In genomic region chr9:74960630-74961029, GRCm38 (mm10) we compare ENCODE assay signal across 15 mouse cellular contexts. TPM values are rescaled to one million over a fixed set of nuclear protein-coding genes. Genes with fewer than 3 reads are reported as not detected.
DNase-seq lines count a peak whose midpoint lies in the region; ATAC-seq lines count a peak whose summit lies in the region.
"Had no signal": no experiment of that assay in that cellular context is flagged by ENCODE, and none has a peak within 500 bp of the region (broad histone marks: within the 10 kb centered on the region; RNA-seq: fewer than 3 reads in every experiment).

No protein-coding gene starts in this region.

- 58% methylated on average over 6 of the region's 6 CpGs for WGBS in hindbrain, embryonic 10.5 days
- 49% methylated on average over 6 of the region's 6 CpGs for WGBS in hindbrain, embryonic 16.5 days
- WGBS in forebrain, embryonic 13.5 days, result 25% methylated on average over 6 of the region's 6 CpGs
- 38% methylated on average over 6 of the region's 6 CpGs for WGBS in hindbrain, embryonic 14.5 days
- WGBS in neural tube, embryonic 12.5 days, result 44% methylated on average over 6 of the region's 6 CpGs

- H3K27me3 ChIP-seq in hindbrain, embryonic 10.5 days (ENCODE audit: insufficient read depth, poor library complexity, severe bottlenecking), result no peaks in the 10 kb centered on the region
- no peaks in the 10 kb centered on the region for H3K27me3 ChIP-seq in hindbrain, embryonic 16.5 days (replicated peaks; ENCODE audit: control insufficient read depth, insufficient read depth, low read length)
- no peaks in the 10 kb centered on the region for H3K27me3 ChIP-seq in forebrain, embryonic 13.5 days
- no peaks in the 10 kb centered on the region for H3K27me3 ChIP-seq in hindbrain, embryonic 14.5 days (ENCODE audit: control insufficient read depth, insufficient read depth, low read length)
- no peaks in the 10 kb centered on the region for H3K27me3 ChIP-seq in neural tube, embryonic 12.5 days (replicated peaks)
- H3K27me3 ChIP-seq: intestine, embryonic 15.5 days had no signal

- no peak overlapping the region for H3K4me2 ChIP-seq in hindbrain, embryonic 16.5 days (ENCODE audit: low read length)
- peak overlapping the region; percentile 46 for H3K4me2 ChIP-seq in forebrain, embryonic 13.5 days
- no peak overlapping the region for H3K4me2 ChIP-seq in hindbrain, embryonic 14.5 days (replicated peaks)
- peak overlapping the region; percentile 31 for H3K4me2 ChIP-seq in neural tube, embryonic 12.5 days (replicated peaks)
- H3K4me2 ChIP-seq: intestine, embryonic 15.5 days; limb, embryonic 13.5 days had no signal

- H3K9ac ChIP-seq in hindbrain, embryonic 16.5 days (ENCODE audit: low read depth, low read length), result no peak overlapping the region
- H3K9ac ChIP-seq in forebrain, embryonic 13.5 days, result peak overlapping the region; percentile 51
- H3K9ac ChIP-seq in hindbrain, embryonic 14.5 days, result no peak overlapping the region
- no peak overlapping the region for H3K9ac ChIP-seq in neural tube, embryonic 12.5 days
- H3K9ac ChIP-seq: intestine, embryonic 15.5 days; limb, embryonic 13.5 days; liver, postnatal 0 days had no signal

- H3K9me3 ChIP-seq in hindbrain, embryonic 10.5 days, result no peaks in the 10 kb centered on the region
- H3K9me3 ChIP-seq in hindbrain, embryonic 16.5 days (ENCODE audit: control insufficient read depth, low read length), result no peaks in the 10 kb centered on the region
- H3K9me3 ChIP-seq in forebrain, embryonic 13.5 days (replicated peaks), result no peaks in the 10 kb centered on the region
- no peaks in the 10 kb centered on the region for H3K9me3 ChIP-seq in hindbrain, embryonic 14.5 days (ENCODE audit: control insufficient read depth, low read length)
- no peaks in the 10 kb centered on the region for H3K9me3 ChIP-seq in neural tube, embryonic 12.5 days
- H3K9me3 ChIP-seq: intestine, embryonic 15.5 days; limb, embryonic 13.5 days had no signal

- peak overlapping the region; percentile 70 for H3K27ac ChIP-seq in hindbrain, embryonic 10.5 days
- H3K27ac ChIP-seq in hindbrain, embryonic 16.5 days (ENCODE audit: low read depth, low read length), result no peak overlapping the region
- peak overlapping the region; percentile 75 for H3K27ac ChIP-seq in forebrain, embryonic 13.5 days
- peak overlapping the region; percentile 15 for H3K27ac ChIP-seq in hindbrain, embryonic 14.5 days
- no peak overlapping the region for H3K27ac ChIP-seq in neural tube, embryonic 12.5 days
- H3K27ac ChIP-seq: intestine, embryonic 15.5 days; limb, embryonic 13.5 days; macrophage had no signal

- peaks cover 16% of the 10 kb centered on the region for H3K4me1 ChIP-seq in hindbrain, embryonic 10.5 days (replicated peaks)
- peaks cover 8% of the 10 kb centered on the region for H3K4me1 ChIP-seq in hindbrain, embryonic 16.5 days (ENCODE audit: control insufficient read depth, insufficient read depth, low read depth, low read length)
- H3K4me1 ChIP-seq in forebrain, embryonic 13.5 days, result peaks cover 16% of the 10 kb centered on the region
- H3K4me1 ChIP-seq in hindbrain, embryonic 14.5 days (replicated peaks; ENCODE audit: control insufficient read depth, insufficient read depth, low read length), result peaks cover 10% of the 10 kb centered on the region; the same call in 1 of the 2 replicates
- peaks cover 12% of the 10 kb centered on the region for H3K4me1 ChIP-seq in neural tube, embryonic 12.5 days
- H3K4me1 ChIP-seq: intestine, embryonic 15.5 days; limb, embryonic 13.5 days had no signal

- peaks cover 10% of the 10 kb centered on the region for H3K36me3 ChIP-seq in hindbrain, embryonic 10.5 days
- H3K36me3 ChIP-seq in hindbrain, embryonic 16.5 days (ENCODE audit: control insufficient read depth, insufficient read depth, low read length), result peaks cover 5% of the 10 kb centered on the region; the same call in 1 of the 2 replicates
- peaks cover 9% of the 10 kb centered on the region for H3K36me3 ChIP-seq in forebrain, embryonic 13.5 days (ENCODE audit: poor library complexity, severe bottlenecking)
- H3K36me3 ChIP-seq in hindbrain, embryonic 14.5 days (replicated peaks; ENCODE audit: control insufficient read depth, insufficient read depth), result peaks cover 10% of the 10 kb centered on the region
- peaks cover 8% of the 10 kb centered on the region; the same call in 1 of the 2 replicates for H3K36me3 ChIP-seq in neural tube, embryonic 12.5 days
- H3K36me3 ChIP-seq: intestine, embryonic 15.5 days had no signal

- no peak for ATAC-seq in hindbrain, embryonic 16.5 days
- peak; percentile 44 for ATAC-seq in forebrain, embryonic 13.5 days
- ATAC-seq in hindbrain, embryonic 14.5 days (ENCODE audit: low FRiP score), result peak; percentile 48
- peak; percentile 30; the same call in 1 of the 2 replicates for ATAC-seq in neural tube, embryonic 12.5 days (ENCODE audit: low FRiP score, low read depth)
- ATAC-seq: intestine, embryonic 15.5 days; liver, postnatal 0 days had no signal

- no peak for DNase-seq in hindbrain, embryonic 10.5 days (ENCODE audit: low spot score)
- DNase-seq in hindbrain, embryonic 14.5 days (ENCODE audit: low spot score), result no peak
- DNase-seq in embryo, embryonic 9.5 days (ENCODE audit: extremely low spot score), result no peak
- DNase-seq in spleen, postnatal 36 days (ENCODE audit: low spot score in 2 of 2), result no peak
- no peak for DNase-seq in adrenal gland, postnatal 25 days
- DNase-seq: cerebellum, postnatal 36 days; heart, postnatal 14 days; kidney, postnatal 10 days; liver, postnatal 0 days had no signal

- H3K4me3 ChIP-seq in hindbrain, embryonic 10.5 days, result no peak overlapping the region
- H3K4me3 ChIP-seq in hindbrain, embryonic 16.5 days (ENCODE audit: low read length), result no peak overlapping the region
- H3K4me3 ChIP-seq in forebrain, embryonic 13.5 days, result no peak overlapping the region
- no peak overlapping the region for H3K4me3 ChIP-seq in hindbrain, embryonic 14.5 days (replicated peaks; ENCODE audit: low read length)
- no peak overlapping the region for H3K4me3 ChIP-seq in neural tube, embryonic 12.5 days
- H3K4me3 ChIP-seq: intestine, embryonic 15.5 days; limb, embryonic 13.5 days had no signal

RNA-seq across cellular contexts. Expression of gene Fam214a, which starts 7.9 kb away (rescaled TPM):
- 8.6 and 13.1 TPM in 2 replicates for polyA plus RNA-seq in hindbrain, embryonic 10.5 days (2016; fragmentation: Nextera tagmentation; extraction: Ambion mirVana)
- polyA plus RNA-seq in hindbrain, embryonic 16.5 days (2015; fragmentation: Nextera tagmentation; extraction: Ambion mirVana), result 20.5 and 22.3 TPM in 2 replicates
- polyA plus RNA-seq in forebrain, embryonic 13.5 days (2015; fragmentation: Nextera tagmentation; extraction: Ambion mirVana), result 25.7 and 28.4 TPM in 2 replicates
- 26.3 and 28.1 TPM in 2 replicates for polyA plus RNA-seq in hindbrain, embryonic 14.5 days (2014; fragmentation: Nextera tagmentation; extraction: Ambion mirVana)
- 24.9 and 29.1 TPM in 2 replicates for polyA plus RNA-seq in neural tube, embryonic 12.5 days (2016; fragmentation: Nextera tagmentation; extraction: Ambion mirVana)
- 110 and 125 TPM in 2 replicates for total RNA-seq in adrenal gland, postnatal 25 days (2021)

Comparison
In these comparisons a context has a peak if more than half of its experiments do, and no peak if none do; other contexts are left out.
1. H3K27ac ChIP-seq: peak in hindbrain, embryonic 10.5 days (single experiment), forebrain, embryonic 13.5 days (single experiment) and hindbrain, embryonic 14.5 days (single experiment); none in hindbrain, embryonic 16.5 days (single experiment) and neural tube, embryonic 12.5 days (single experiment).
2. H3K4me2 ChIP-seq: peak in forebrain, embryonic 13.5 days (single experiment) and neural tube, embryonic 12.5 days (single experiment); none in hindbrain, embryonic 16.5 days (single experiment) and hindbrain, embryonic 14.5 days (single experiment).